Mouse (Mus musculus): ENCODE measurements around the gene Polm.

- TF ChIP-seq CTCF (IDR thresholded peaks at IDR 0.05; ENCODE audit: low read depth), result no peak
- TF ChIP-seq EP300 (IDR thresholded peaks at IDR 0.05; ENCODE audit: low read depth), result no peak
These were observed 40.2 kb upstream of the Polm start, which contains the start of gene Pold2 for GRCm38 (mm10) chr11:5877921-5878526.
